Mouse (Mus musculus) ES-E14 (cell line): ENCODE results near the gene Prkcg. TPM values are rescaled to one million over a fixed set of nuclear protein-coding genes. Genes with fewer than 3 reads are reported as not detected.

Experiments used
- DNase-seq: peaks from one replicate; pipeline ENCODE4 v3.0.0-alpha.2; 2013; ENCODE audit warnings: low read depth, low spot score
- H3K27ac ChIP-seq: 2 replicates; pipeline ENCODE4 v1.5.1; 2012; ENCODE audit warnings: low read depth, mild to moderate bottlenecking, low read length, moderate library complexity, mixed read lengths; ENCODE audit not compliant: poor library complexity, insufficient read depth, severe bottlenecking
- H3K36me3 ChIP-seq: 2 replicates; pipeline ENCODE4 v1.6.1; 2012; ENCODE audit warnings: mild to moderate bottlenecking, low read length, moderate library complexity, mixed read lengths; ENCODE audit not compliant: control insufficient read depth, poor library complexity, insufficient read depth, severe bottlenecking
- H3K4me1 ChIP-seq, 2 experiments: fragments of 150-350 bp in 1 of 2; sonication (generic) in 1 of 2; 2 replicates each; pipeline ENCODE4 v1.6.1; 2012; ENCODE audit warnings: low read length in 2 of 2, mild to moderate bottlenecking in 1 of 2, mixed read lengths in 1 of 2; ENCODE audit not compliant: control insufficient read depth in 2 of 2, insufficient read depth in 2 of 2, poor library complexity in 1 of 2
- H3K4me3 ChIP-seq, 2 experiments: fragments of 150-350 bp in 1 of 2; sonication (generic) in 1 of 2; 2 replicates each; pipeline ENCODE4 v1.5.1; 2012; ENCODE audit warnings: low read length in 2 of 2, low read depth in 1 of 2, mild to moderate bottlenecking in 1 of 2, mixed read lengths in 1 of 2; ENCODE audit not compliant: insufficient read depth in 1 of 2, poor library complexity in 1 of 2, severe bottlenecking in 1 of 2
- H3K9ac ChIP-seq: 2 replicates; pipeline ENCODE4 v1.6.1; 2012; ENCODE audit warnings: low read depth, mild to moderate bottlenecking, low read length, mixed read lengths; ENCODE audit not compliant: poor library complexity, insufficient read depth, severe bottlenecking
- H3K9me3 ChIP-seq: fragments of 150-350 bp; sonication (generic); 2 replicates; pipeline ENCODE4 v1.6.1; 2012; ENCODE audit warnings: low read depth, mild to moderate bottlenecking, low read length; ENCODE audit not compliant: control insufficient read depth, insufficient read depth
- CHD2 ChIP-seq: IDR thresholded peaks from 2 replicates; pipeline ENCODE4 v1.6.1; 2014; ENCODE audit warnings: mild to moderate bottlenecking, low read depth, low read length, inconsistent platforms
- HCFC1 ChIP-seq: IDR thresholded peaks from 2 replicates; pipeline ENCODE4 v1.6.1; 2012; ENCODE audit warnings: low read length, inconsistent platforms, borderline replicate concordance; ENCODE audit not compliant: insufficient read depth
- MAFK ChIP-seq: IDR thresholded peaks from 2 replicates; pipeline ENCODE4 v1.6.1; 2014; ENCODE audit warnings: mild to moderate bottlenecking, low read depth, low read length, inconsistent platforms; ENCODE audit not compliant: insufficient read depth
- ZC3H11A ChIP-seq: IDR thresholded peaks from 2 replicates; pipeline ENCODE4 v1.6.1; 2012; ENCODE audit warnings: low read depth, mild to moderate bottlenecking, inconsistent platforms, low read length, borderline replicate concordance
- ZNF384 ChIP-seq: IDR thresholded peaks from 2 replicates; pipeline ENCODE4 v1.6.1; 2012; ENCODE audit warnings: low read depth, low read length, inconsistent platforms
- in situ Hi-C, 2 experiments: fragments of 600-800 bp; cut with MboI; formaldehyde crosslinking; loops; one replicate each; pipeline ENCODE4 v1.15.1; 2025; ENCODE audit warnings: low sequenced_read_pairs in 2 of 2, inconsistent platforms in 1 of 2; ENCODE audit not compliant: unreplicated experiment in 2 of 2
- total RNA-seq: library from RNA; depleted of rRNA; stranded (reverse); fragments of 300-350 nt; gene quantifications from 2 replicates; pipeline ENCODE4 v1.2.3, GENCODE M21; 2012

Prkcg gene
- total RNA-seq, 1 experiment, result 6.6 TPM

DNA sequence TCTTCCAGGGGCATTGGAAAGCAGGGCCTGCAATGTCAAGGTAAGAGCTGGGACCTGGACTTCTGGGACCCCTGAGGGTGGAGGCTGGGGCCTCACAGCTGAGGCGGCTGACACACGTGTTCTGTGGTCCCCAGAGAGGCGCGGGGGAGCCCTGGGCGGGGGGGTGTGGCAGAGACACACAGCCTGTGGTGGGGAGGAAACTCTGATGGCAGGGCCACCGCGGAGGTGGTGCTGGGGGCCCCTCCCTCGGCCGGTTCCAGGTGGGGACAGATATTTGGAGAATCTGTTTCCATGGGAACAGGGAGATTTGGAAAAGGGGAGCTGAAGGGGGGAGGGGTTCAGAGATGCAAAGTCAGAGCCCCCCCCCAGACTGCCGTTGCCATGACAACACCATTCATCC, 15.3 kb downstream of the Prkcg start:
- in situ Hi-C loops, result loop anchor here in 1 of 2 experiments (10.0 kb wide), 1 partner anchor 59 kb away; the partner anchor contains the start of gene Nlrp12
- no peak for TF ChIP-seq CHD2
- TF ChIP-seq ZNF384, result no peak
- no peak for TF ChIP-seq HCFC1
- no peak for DNase-seq
- Histone ChIP-seq H3K9ac (no peak overlapping the region; the same call in 1 of the 2 replicates), H3K4me1 (peaks cover 11 to 34% of the 10 kb centered on the region in 2 experiments), H3K4me3 (peak overlapping the region; percentile 76 to 77), H3K36me3 (no peaks in the 10 kb centered on the region; the same call in 1 of the 2 replicates), H3K27ac (no peak overlapping the region), H3K9me3 (no peaks in the 10 kb centered on the region)

DNA sequence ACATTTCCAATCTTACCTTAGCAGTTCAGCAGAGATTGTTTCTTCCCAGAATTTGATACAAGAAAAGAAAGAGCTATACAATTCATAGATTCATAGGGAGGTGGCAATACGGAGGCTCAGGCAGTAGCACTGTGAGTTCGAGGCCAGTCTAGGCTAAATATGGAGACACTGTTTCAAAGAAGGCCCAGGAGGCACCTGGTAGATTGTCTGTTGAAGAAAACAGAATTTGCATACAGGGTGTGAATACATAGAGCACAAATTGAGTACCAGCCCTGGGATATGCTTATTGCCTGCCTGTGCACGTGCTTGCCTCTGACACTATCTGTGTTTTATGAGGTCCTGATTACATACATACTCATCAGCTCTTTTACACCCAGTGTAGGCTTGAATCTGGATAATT, 17.4 kb downstream of the Prkcg start:
- H3K36me3 ChIP-seq, result peaks cover 5% of the 10 kb centered on the region; the same call in 1 of the 2 replicates
- H3K4me3 ChIP-seq, result no peak overlapping the region
- in situ Hi-C loops, result loop anchor here in 1 of 2 experiments (10.0 kb wide), 1 partner anchor 62 kb away; the partner anchor contains the start of gene Nlrp12
- H3K4me1 ChIP-seq, result peaks cover 7 to 22% of the 10 kb centered on the region in 2 experiments; a peak in 3 of 4 replicates
- H3K27ac ChIP-seq, result no peak overlapping the region
- no peak overlapping the region for H3K9ac ChIP-seq
- no peak for DNase-seq
- H3K9me3 ChIP-seq, result no peaks in the 10 kb centered on the region
- no peak for TF ChIP-seq ZC3H11A
- TF ChIP-seq MAFK, result no peak
- no peak for TF ChIP-seq ZNF384
- TF ChIP-seq CHD2, result no peak
- TF ChIP-seq HCFC1, result no peak

DNA sequence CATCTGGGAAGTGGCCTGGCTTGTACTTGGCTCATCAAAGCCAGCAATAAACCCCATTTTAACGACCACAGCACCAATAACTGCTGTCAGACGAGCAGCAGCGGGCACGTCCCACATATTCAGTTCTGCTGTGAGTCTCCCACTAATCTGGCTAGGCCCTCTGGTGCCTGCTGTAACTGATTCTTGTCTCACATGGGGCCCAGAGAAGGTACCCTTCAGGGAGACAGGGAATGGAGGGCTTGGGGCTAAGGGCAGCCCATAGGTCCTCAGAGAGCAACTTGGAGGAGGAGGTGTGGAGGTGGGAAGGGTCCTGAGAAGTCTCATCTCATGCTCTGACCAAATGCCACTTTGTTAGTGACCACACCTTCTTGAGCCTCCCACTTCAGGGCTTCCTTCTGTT, 19.7 kb downstream of the Prkcg start:
- H3K9ac ChIP-seq, result no peak overlapping the region
- H3K36me3 ChIP-seq, result peaks cover 10% of the 10 kb centered on the region
- H3K4me1 ChIP-seq, result peaks cover 2 to 14% of the 10 kb centered on the region in 2 experiments; a peak in 3 of 4 replicates
- no peak for TF ChIP-seq HCFC1
- H3K27ac ChIP-seq, result no peak overlapping the region
- DNase-seq, result no peak
- no peak overlapping the region for H3K4me3 ChIP-seq
- H3K9me3 ChIP-seq, result no peaks in the 10 kb centered on the region
- in situ Hi-C loops, result loop anchor here in 1 of 2 experiments (10.0 kb wide), 1 partner anchor 64 kb away; the partner anchor contains the start of gene Nlrp12

DNA sequence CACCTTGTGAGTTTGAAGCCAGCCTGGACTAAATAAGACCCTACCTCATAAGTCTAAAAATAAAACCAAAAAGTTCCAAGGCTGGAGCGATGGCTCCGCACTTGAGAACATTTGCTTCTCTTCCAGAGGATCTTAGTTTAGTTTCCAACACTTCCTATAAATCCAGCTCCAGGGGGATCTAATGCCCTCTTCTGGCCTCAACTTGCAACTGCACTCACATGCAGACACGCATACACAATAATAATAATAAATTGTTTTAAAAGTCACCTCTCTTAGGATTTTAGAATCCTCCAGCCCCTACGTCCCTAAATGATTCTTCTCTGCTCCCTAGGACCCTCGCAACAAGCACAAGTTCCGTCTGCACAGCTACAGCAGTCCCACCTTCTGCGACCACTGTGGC, 21.3 kb downstream of the Prkcg start:
- Histone ChIP-seq H3K9ac (no peak overlapping the region), H3K4me3 (no peak overlapping the region), H3K36me3 (peaks cover 14% of the 10 kb centered on the region), H3K4me1 (peaks cover 2 to 7% of the 10 kb centered on the region in 2 experiments; a peak in 3 of 4 replicates), H3K9me3 (no peaks in the 10 kb centered on the region), H3K27ac (no peak overlapping the region)
- in situ Hi-C loops, result no loop called here
- no peak for DNase-seq
- TF ChIP-seq HCFC1 (no peak), MAFK (no peak), ZNF384 (no peak), CHD2 (no peak), ZC3H11A (no peak)

DNA sequence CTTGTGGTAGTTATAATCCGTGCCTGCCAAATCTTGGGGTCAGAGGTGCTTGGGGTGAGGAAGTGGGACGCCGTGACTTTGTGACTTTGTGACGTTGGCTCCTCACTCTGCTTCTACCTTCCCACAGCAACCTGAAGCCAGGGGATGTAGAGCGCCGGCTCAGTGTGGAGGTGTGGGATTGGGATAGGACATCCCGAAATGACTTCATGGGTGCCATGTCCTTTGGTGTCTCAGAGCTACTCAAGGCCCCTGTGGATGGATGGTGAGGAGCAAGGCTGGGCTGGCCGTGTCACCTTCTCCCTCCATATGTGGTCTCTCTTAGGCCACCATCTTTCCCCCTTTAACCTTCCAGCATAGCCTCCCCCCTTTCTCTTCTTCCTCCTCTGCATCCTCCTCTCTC, 24.6 kb downstream of the Prkcg start:
- no peak overlapping the region for H3K9ac ChIP-seq
- no peak overlapping the region for H3K27ac ChIP-seq
- no peaks in the 10 kb centered on the region for H3K9me3 ChIP-seq
- H3K4me1 ChIP-seq, result no peaks in the 10 kb centered on the region
- in situ Hi-C loops, result no loop called here
- no peak for TF ChIP-seq ZNF384
- no peak for TF ChIP-seq HCFC1
- TF ChIP-seq CHD2, result no peak
- TF ChIP-seq ZC3H11A, result no peak
- TF ChIP-seq MAFK, result no peak
- DNase-seq, result no peak
- peaks cover 14% of the 10 kb centered on the region for H3K36me3 ChIP-seq
- H3K4me3 ChIP-seq, result no peak overlapping the region
